Mouse (Mus musculus): ENCODE measurements around the gene Cln5. TPM values are rescaled to one million over a fixed set of nuclear protein-coding genes. Genes with fewer than 3 reads are reported as not detected.

The Cln5 gene
- polyA plus RNA-seq, 1 experiment from 2014 or later = 31.5 TPM

DNA sequence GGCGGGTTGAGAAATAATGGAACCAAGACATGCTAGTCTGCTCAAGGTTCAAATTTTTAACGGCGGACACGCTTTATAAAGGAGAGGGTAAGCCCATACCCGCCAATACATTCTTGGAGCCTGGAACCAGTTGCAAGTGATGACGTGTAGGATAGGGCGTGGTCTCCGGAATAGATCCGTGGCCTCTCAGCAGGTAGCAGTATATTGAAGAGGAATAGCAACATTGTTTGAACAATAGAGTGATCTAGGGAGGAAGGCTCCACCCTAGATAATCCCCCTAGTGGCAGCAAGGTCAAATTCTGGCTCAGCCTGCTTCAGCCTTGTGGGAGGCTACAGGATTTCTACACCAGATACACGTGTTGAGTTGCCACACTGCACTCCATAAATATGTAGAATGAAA is 10.5 kb upstream of the Cln5 start:
- ATAC-seq (ENCODE audit: borderline replicate concordance, extremely low read depth, low FRiP score, low TSS enrichment) = no peak
- no peaks in the 10 kb centered on the region for H3K36me3 ChIP-seq
- no peaks in the 10 kb centered on the region for H3K27me3 ChIP-seq
- no peak overlapping the region for H3K27ac ChIP-seq
- no peak overlapping the region for H3K4me3 ChIP-seq
- H3K9me3 ChIP-seq = no peaks in the 10 kb centered on the region
- H3K9ac ChIP-seq = no peak overlapping the region
- H3K4me1 ChIP-seq = 0 out of 2 replicates have a peak, but pooled peaks cover 5% of the 10 kb centered on the region
- 80% methylated on average over 10 of the region's 10 CpGs for WGBS
- H3K4me2 ChIP-seq = no peak overlapping the region

- ATAC-seq (ENCODE audit: borderline replicate concordance, extremely low read depth, low FRiP score, low TSS enrichment) = no peak
- H3K4me2 ChIP-seq = 0 out of 2 replicates have a peak overlapping the region, but pooled peaks have one; percentile 6
- no peaks in the 10 kb centered on the region for H3K36me3 ChIP-seq
- peaks cover 6% of the 10 kb centered on the region; the same call in 1 of the 2 replicates for H3K4me1 ChIP-seq
- peak overlapping the region; percentile 10; the same call in 1 of the 2 replicates for H3K27ac ChIP-seq
- WGBS = 6% methylated on average over 10 of the region's 10 CpGs
- H3K4me3 ChIP-seq = no peak overlapping the region
- no peaks in the 10 kb centered on the region for H3K9me3 ChIP-seq
- H3K27me3 ChIP-seq = no peaks in the 10 kb centered on the region
- H3K9ac ChIP-seq = no peak overlapping the region
These were observed 4.5 kb upstream of the Cln5 start for GRCm38 (mm10) chr14:103065294-103066167.

DNA sequence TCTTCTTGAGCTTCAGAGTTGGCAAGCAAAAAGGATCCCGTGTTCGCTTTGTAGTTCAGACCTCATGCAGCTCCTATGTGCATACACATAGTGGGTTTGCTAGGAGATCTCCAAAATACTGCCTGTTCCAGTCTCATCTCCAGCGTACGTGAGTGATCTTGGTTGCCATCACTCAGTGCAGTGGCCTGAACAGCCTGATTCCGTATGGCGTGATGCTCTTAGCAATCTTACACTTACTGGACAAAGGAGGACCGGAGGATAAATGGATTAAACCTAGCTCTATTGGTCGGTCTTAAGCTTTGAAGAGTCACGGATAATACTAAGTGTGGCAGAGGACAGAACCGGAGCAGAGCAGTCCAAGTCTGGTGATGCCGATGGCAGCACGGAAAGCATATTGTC is 552 bp upstream of the Cln5 start:
- Histone ChIP-seq H3K36me3 (peaks cover 8% of the 10 kb centered on the region), H3K9ac (peak overlapping the region; percentile 78), H3K27me3 (no peaks in the 10 kb centered on the region), H3K27ac (peak overlapping the region; percentile 92), H3K9me3 (no peaks in the 10 kb centered on the region), H3K4me3 (peak overlapping the region; percentile 84), H3K4me2 (peak overlapping the region; percentile 89), H3K4me1 (peaks cover 11% of the 10 kb centered on the region)
- 12% methylated on average over 12 of the region's 12 CpGs for WGBS
- ATAC-seq (ENCODE audit: borderline replicate concordance, extremely low read depth, low FRiP score, low TSS enrichment) = no peak

DNA sequence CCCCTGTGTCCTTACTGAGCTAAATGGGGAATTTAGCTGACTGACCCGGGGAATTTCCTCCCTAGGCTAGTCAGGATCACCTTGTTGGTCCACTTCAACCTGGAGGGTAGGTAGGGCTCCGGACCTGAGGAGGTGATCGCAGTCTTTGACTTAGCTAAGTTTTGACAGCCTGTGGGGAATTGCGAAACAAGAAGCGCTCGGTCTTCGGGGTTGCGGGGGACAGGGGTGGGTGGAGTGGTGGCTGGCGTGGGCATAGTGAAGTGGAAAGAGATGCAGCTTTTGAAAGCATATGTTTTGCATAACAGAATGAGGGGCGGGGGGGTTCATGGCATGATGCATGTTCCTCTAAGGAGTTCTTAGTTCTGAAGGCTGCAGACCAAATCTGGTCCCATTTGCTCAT is 774 bp downstream of the Cln5 start:
- WGBS = 3% methylated on average over 10 of the region's 10 CpGs
- Histone ChIP-seq H3K27me3 (no peaks in the 10 kb centered on the region), H3K9ac (peak overlapping the region; percentile 78), H3K36me3 (peaks cover 20% of the 10 kb centered on the region), H3K27ac (peak overlapping the region; percentile 92), H3K9me3 (no peaks in the 10 kb centered on the region), H3K4me1 (peaks cover 9% of the 10 kb centered on the region; the same call in 1 of the 2 replicates), H3K4me2 (peak overlapping the region; percentile 89), H3K4me3 (peak overlapping the region; percentile 84)
- 0 out of 2 replicates have a peak, but pooled peaks have one; percentile 6 for ATAC-seq (ENCODE audit: borderline replicate concordance, extremely low read depth, low FRiP score, low TSS enrichment)

GRCm38 (mm10) chr14:103071471-103071870 is 1.5 kb downstream of the Cln5 start:
- Histone ChIP-seq H3K4me1 (peaks cover 9% of the 10 kb centered on the region; the same call in 1 of the 2 replicates), H3K36me3 (peaks cover 25% of the 10 kb centered on the region), H3K27me3 (no peaks in the 10 kb centered on the region), H3K4me2 (no peak overlapping the region), H3K4me3 (no peak overlapping the region), H3K27ac (no peak overlapping the region), H3K9ac (no peak overlapping the region), H3K9me3 (no peaks in the 10 kb centered on the region)
- 90% methylated on average over 12 of the region's 12 CpGs for WGBS
- no peak for ATAC-seq (ENCODE audit: borderline replicate concordance, extremely low read depth, low FRiP score, low TSS enrichment)

DNA sequence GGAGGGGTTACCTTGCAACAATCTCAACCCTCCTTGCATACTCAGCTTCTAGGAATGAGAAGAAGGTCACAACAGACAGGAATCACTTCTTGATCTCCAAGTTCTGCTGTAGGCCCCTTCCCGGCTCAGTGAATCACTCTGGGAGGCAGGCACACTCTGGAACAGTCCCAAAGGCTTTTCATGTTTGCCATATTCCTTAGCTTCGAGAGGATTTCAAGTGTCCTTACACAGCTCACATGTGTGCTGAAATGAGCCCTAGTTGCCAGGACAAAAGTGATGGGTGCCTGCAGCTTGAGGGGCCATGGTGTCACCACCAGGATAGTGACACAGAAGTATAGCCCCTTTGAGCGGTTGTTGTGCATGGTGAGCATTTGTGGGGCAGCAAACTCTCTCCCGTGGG is 2.7 kb downstream of the Cln5 start:
- H3K27ac ChIP-seq = no peak overlapping the region
- no peak overlapping the region for H3K9ac ChIP-seq
- no peaks in the 10 kb centered on the region for H3K9me3 ChIP-seq
- ATAC-seq (ENCODE audit: borderline replicate concordance, extremely low read depth, low FRiP score, low TSS enrichment) = no peak
- H3K4me2 ChIP-seq = no peak overlapping the region
- 79% methylated on average over 4 of the region's 4 CpGs for WGBS
- peaks cover 9% of the 10 kb centered on the region; the same call in 1 of the 2 replicates for H3K4me1 ChIP-seq
- H3K27me3 ChIP-seq = no peaks in the 10 kb centered on the region
- no peak overlapping the region for H3K4me3 ChIP-seq
- peaks cover 27% of the 10 kb centered on the region for H3K36me3 ChIP-seq

- no peak overlapping the region for H3K4me2 ChIP-seq
- H3K4me1 ChIP-seq = peaks cover 9% of the 10 kb centered on the region; the same call in 1 of the 2 replicates
- no peak for ATAC-seq (ENCODE audit: borderline replicate concordance, extremely low read depth, low FRiP score, low TSS enrichment)
- H3K27me3 ChIP-seq = no peaks in the 10 kb centered on the region
- H3K27ac ChIP-seq = no peak overlapping the region
- no peak overlapping the region for H3K4me3 ChIP-seq
- no peak overlapping the region for H3K9ac ChIP-seq
- H3K36me3 ChIP-seq = peaks cover 30% of the 10 kb centered on the region
- WGBS = 94% methylated on average over 8 of the region's 8 CpGs
- no peaks in the 10 kb centered on the region for H3K9me3 ChIP-seq
These were observed 3.8 kb downstream of the Cln5 start for GRCm38 (mm10) chr14:103073825-103074224.

DNA sequence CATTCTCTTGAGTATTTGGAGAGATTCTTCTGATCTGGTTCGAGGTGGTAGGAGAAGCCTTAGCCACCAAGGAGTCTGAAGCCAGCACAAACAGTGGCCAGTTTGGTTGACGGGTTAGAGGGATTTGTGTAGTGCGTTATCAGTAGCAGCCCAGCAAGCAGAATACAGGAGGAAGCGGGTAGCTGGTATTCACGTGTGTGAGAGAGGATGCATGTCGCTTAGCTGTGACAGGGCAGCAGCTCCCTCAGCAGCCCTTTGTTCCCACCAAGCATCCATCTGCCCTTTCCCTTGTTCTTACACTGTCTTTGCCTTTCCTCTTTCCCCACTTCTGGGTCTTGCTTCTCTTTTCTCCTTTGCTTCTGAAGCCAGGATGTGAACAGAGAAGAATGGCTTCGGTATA is 5.2 kb downstream of the Cln5 start:
- no peak overlapping the region for H3K4me3 ChIP-seq
- H3K4me1 ChIP-seq = peaks cover 5% of the 10 kb centered on the region; the same call in 1 of the 2 replicates
- no peaks in the 10 kb centered on the region for H3K27me3 ChIP-seq
- WGBS = 86% methylated on average over 7 of the region's 7 CpGs
- no peak for ATAC-seq (ENCODE audit: borderline replicate concordance, extremely low read depth, low FRiP score, low TSS enrichment)
- H3K9me3 ChIP-seq = no peaks in the 10 kb centered on the region
- H3K9ac ChIP-seq = no peak overlapping the region
- no peak overlapping the region for H3K27ac ChIP-seq
- peaks cover 37% of the 10 kb centered on the region for H3K36me3 ChIP-seq
- no peak overlapping the region for H3K4me2 ChIP-seq

DNA sequence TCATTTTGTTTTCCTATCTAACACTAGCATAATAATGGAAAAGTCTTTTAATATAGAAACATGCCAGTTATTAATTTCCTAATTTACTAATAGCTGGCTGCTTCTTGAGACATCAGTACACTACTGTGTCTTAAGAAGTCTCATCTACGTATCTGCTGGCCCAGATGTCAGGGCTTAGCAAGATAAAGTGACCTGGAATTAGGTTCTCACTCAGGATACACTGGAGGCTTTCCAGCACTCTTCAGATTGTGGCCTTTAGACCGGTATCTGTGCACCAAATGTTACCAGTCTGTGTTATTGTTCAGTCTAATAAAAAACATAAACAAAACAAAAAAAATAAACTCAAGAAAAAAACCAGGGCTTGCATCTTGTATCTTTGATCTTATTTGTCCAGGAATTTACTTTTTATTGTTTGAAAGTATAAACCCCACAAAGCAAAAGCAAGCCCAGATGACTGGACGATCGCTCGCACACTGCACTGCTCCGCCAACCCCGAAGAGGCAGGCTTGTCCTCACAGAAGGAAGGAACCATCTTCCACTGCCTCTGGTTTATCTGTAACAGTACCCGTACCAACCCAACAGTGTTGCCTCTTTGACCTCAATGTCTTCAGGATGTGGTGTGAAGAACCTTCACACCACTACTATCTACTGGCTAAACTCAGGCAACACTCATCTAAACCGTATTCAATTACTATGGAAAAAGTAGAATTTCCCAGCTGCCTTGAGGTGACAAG is 7.4 kb downstream of the Cln5 start:
- Histone ChIP-seq H3K36me3 (peaks cover 37% of the 10 kb centered on the region), H3K4me3 (no peak overlapping the region)
- WGBS = 81% methylated on average over 9 of the region's 9 CpGs

GRCm38 (mm10) chr14:103078006-103078912 is 8.2 kb downstream of the Cln5 start:
- Histone ChIP-seq H3K4me2 (no peak overlapping the region), H3K36me3 (peaks cover 40% of the 10 kb centered on the region), H3K4me1 (no peaks in the 10 kb centered on the region), H3K4me3 (no peak overlapping the region), H3K9ac (no peak overlapping the region), H3K9me3 (no peaks in the 10 kb centered on the region), H3K27me3 (no peaks in the 10 kb centered on the region), H3K27ac (no peak overlapping the region)
- no peak for ATAC-seq (ENCODE audit: borderline replicate concordance, extremely low read depth, low FRiP score, low TSS enrichment)
- WGBS = 83% methylated on average over 16 of the region's 16 CpGs

More for the DNA sequence above, 7.4 kb downstream of the Cln5 start:
- no peak for ATAC-seq (ENCODE audit: borderline replicate concordance, extremely low read depth, low FRiP score, low TSS enrichment)
- H3K27me3 ChIP-seq = no peaks in the 10 kb centered on the region
- H3K9ac ChIP-seq = no peak overlapping the region
- H3K27ac ChIP-seq = no peak overlapping the region
- H3K4me1 ChIP-seq = no peaks in the 10 kb centered on the region
- no peak overlapping the region for H3K4me2 ChIP-seq
- H3K9me3 ChIP-seq = no peaks in the 10 kb centered on the region
